Mouse (Mus musculus): ENCODE data around the gene Sh2b2.

DNA sequence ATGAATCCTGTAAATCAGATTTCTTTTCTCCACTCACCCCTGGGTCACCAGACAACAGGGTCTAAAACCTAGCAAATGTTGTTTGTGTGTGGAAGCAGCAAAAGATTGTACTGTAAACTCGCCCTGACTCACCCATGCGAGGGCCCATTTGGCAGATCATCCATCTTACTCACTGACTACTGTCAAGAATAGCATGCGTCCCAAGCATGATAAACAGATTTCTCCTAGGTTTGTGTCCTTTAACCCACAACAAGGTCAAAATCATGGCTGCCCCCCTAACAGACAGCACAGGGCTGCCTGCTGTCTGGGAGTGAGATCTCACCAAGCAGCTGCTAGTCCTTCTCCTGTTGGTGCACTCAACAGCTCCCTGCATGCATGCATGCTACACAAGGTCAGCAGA lies 43.4 kb upstream of the Sh2b2 start:
- no peak for TF ChIP-seq CTCF (IDR thresholded peaks at IDR 0.05; ENCODE audit: control insufficient read depth, insufficient read depth, low read length)
- TF ChIP-seq POLR2A (IDR thresholded peaks at IDR 0.05; ENCODE audit: borderline replicate concordance, control insufficient read depth, low read depth, low read length) = no peak
